Comparison of ENCODE assay signal across 8 mouse cellular contexts in the genomic region with DNA sequence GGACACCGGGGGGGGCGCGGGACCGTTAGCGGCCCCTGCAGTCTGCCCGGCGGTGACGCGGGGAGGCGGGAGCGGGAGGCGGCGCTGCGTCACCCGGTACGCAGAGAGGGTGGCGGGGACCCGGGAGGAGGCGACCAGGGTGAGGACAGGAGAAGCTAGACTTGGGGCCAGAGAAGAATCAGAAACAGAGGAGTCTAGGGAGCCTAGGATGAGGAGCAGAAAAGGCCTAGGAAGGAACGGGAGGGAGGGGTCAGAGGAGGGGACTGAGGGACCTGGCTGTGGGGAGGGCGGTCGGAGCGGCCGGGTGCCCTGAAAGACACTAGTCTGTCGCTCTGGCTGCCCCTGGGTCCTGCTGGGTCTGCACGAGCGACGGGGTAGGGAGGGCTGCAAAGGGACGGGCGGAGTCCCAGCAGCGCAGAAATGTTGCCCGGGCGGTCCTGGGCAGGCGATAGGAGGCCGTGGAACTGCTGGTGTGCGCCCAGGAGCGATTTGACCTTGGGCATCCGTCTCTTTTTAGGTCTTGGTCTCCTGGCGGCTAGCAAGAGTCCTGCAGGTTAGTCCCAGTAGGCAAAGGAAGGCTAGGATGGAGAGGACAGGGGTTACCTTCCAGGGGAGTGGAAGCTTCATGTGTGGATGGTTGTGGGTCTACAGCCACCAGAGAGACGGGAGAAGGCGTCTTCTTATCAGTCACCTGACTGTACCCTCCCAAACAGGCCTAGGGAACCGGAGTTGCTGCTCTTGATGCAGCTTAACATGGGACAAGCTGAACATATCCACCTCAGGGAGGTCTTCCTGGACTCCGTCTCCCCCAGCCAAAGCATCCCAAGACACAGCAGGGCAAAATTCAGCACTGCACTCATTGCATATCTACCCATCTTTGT. TPM values are rescaled to one million over a fixed set of nuclear protein-coding genes. Genes with fewer than 3 reads are reported as not detected.
DNase-seq lines count a peak whose midpoint lies in the region; ATAC-seq lines count a peak whose summit lies in the region.

A gene (minus strand): TSS at position 453 of the 881 bp plus-strand sequence.

- peak within 1 kb of the TSS; percentile 86 for H3K4me3 ChIP-seq in hindbrain, embryonic 13.5 days

- peak within 1 kb of the TSS; percentile 84 for H3K4me2 ChIP-seq in hindbrain, embryonic 13.5 days

- H3K27me3 ChIP-seq in hindbrain, embryonic 13.5 days, result no peaks in the 10 kb centered on the region

- DNase-seq in NIH3T3 (ENCODE audit: low read depth), result peak; percentile 68
- peak; percentile 89 for DNase-seq in cerebellum, adult 9-11 months
- peak; percentile 82 to 88 for DNase-seq in frontal cortex, postnatal 36 days (ENCODE audit: low spot score in 2 of 2)
- DNase-seq in layer of hippocampus, postnatal 36 days, result peak; percentile 86 to 89
- peak; percentile 84 for DNase-seq in lung, postnatal 25 days (ENCODE audit: low spot score)
- peak; percentile 89 for DNase-seq in right cerebral cortex, adult 18-20 months
- peak; percentile 71 for DNase-seq in urinary bladder, postnatal 14 days (ENCODE audit: low spot score)

- no peaks in the 10 kb centered on the region for H3K9me3 ChIP-seq in hindbrain, embryonic 13.5 days

- peak within 1 kb of the TSS; percentile 99 for H3K9ac ChIP-seq in hindbrain, embryonic 13.5 days

- 2% methylated on average over 39 of the region's 43 CpGs for WGBS in hindbrain, embryonic 13.5 days

- H3K27ac ChIP-seq in hindbrain, embryonic 13.5 days, result peak within 1 kb of the TSS; percentile 95

- peak; percentile 66 for ATAC-seq in hindbrain, embryonic 13.5 days (ENCODE audit: low FRiP score)

- H3K4me1 ChIP-seq in hindbrain, embryonic 13.5 days (replicated peaks), result peaks cover 60% of the 10 kb centered on the region

- H3K36me3 ChIP-seq in hindbrain, embryonic 13.5 days, result no peaks in the 10 kb centered on the region

RNA-seq across cellular contexts. Expression of the gene that starts here (rescaled TPM):
- 24.3 and 24.5 TPM in 2 replicates for polyA plus RNA-seq in hindbrain, embryonic 13.5 days (2015; fragmentation: Nextera tagmentation; extraction: Ambion mirVana)
- 10 to 100 TPM; 44.8 to 46.3 TPM for total RNA-seq in layer of hippocampus, postnatal 36 days (2021)

Comparison
In these comparisons a context has a peak if more than half of its experiments do, and no peak if none do; other contexts are left out.
1. Peak in every context shown above with its lines: DNase-seq, ATAC-seq, H3K4me3 ChIP-seq and H3K27ac ChIP-seq.